Mouse (Mus musculus) embryonic facial prominence, embryonic 10.5 days (tissue): ENCODE measurements at regions not wholly inside any gene's neighbourhood (a gene's known extent, or its start where the extent isn't known, plus 50 kb on each side); places are given as distances from the start of the nearest gene placed in this dataset.

Experiments
- DNase-seq: peaks from one replicate; pipeline ENCODE4 v3.0.0-alpha.2; 2017; ENCODE audit warnings: low spot score
- H3K27ac ChIP-seq: fragments of 300-500 bp; sonication (generic); replicated peaks from 2 replicates; pipeline ENCODE4 v1.5.1; 2016; ENCODE audit warnings: mild to moderate bottlenecking
- H3K27me3 ChIP-seq: fragments of 300-500 bp; sonication (generic); replicated peaks from 2 replicates; pipeline ENCODE4 v1.6.1; 2016; ENCODE audit warnings: low read depth, mild to moderate bottlenecking; ENCODE audit not compliant: poor library complexity, severe bottlenecking
- H3K36me3 ChIP-seq: fragments of 300-500 bp; sonication (generic); replicated peaks from 2 replicates; pipeline ENCODE4 v1.6.1; 2016; ENCODE audit warnings: mild to moderate bottlenecking, moderate library complexity
- H3K4me1 ChIP-seq: fragments of 300-500 bp; sonication (generic); 2 replicates; pipeline ENCODE4 v1.6.1; 2016
- H3K4me3 ChIP-seq: fragments of 300-500 bp; sonication (generic); 2 replicates; pipeline ENCODE4 v1.5.1; 2016; ENCODE audit warnings: mild to moderate bottlenecking, moderate library complexity
- H3K9me3 ChIP-seq: fragments of 300-500 bp; sonication (generic); 2 replicates; pipeline ENCODE4 v1.6.1; 2016; ENCODE audit warnings: mild to moderate bottlenecking
- WGBS: fragments of 180-500 bp; shearing (Covaris S2); methylation state at CpG from one replicate; pipeline ENCODE4 v1.1.7; 2016; 5-methylcytosine and 5-hydroxymethylcytosine counted together

DNA sequence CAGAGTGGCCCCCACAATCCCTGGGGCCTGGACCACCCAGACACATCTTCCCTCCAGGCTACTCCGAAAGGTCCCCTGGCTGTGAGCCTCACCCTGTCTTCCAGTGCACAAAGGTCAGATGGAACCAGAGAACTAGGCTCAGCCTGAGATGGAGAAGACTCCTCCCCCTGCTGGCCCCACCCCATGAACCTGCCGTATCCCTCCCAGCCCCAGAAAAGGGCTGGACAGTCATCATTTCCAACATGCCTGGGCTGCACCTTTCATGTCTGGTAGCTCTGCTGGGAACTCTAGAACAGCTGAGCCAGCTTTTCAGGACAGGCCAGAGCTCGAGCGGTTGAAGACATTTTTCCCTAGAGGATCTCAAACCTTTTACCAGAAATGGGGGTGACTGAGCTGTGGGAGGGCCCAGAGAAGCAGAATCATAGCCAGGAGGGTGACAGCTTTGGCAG lies 77.8 kb downstream of the Zfp36l1 start:
- no peak for DNase-seq
- peak overlapping the region; percentile 41; the same call in 1 of the 2 replicates for H3K27ac ChIP-seq
- 60% methylated on average over 4 of the region's 4 CpGs for WGBS
- no peaks in the 10 kb centered on the region for H3K27me3 ChIP-seq
- H3K4me3 ChIP-seq = no peak overlapping the region
- H3K4me1 ChIP-seq = peaks cover 25% of the 10 kb centered on the region
- no peaks in the 10 kb centered on the region for H3K9me3 ChIP-seq
- H3K36me3 ChIP-seq = no peaks in the 10 kb centered on the region

- Histone ChIP-seq H3K36me3 (no peaks in the 10 kb centered on the region), H3K4me3 (no peak overlapping the region), H3K4me1 (peaks cover 21% of the 10 kb centered on the region), H3K27me3 (no peaks in the 10 kb centered on the region), H3K27ac (no peak overlapping the region), H3K9me3 (no peaks in the 10 kb centered on the region)
- WGBS = 90% methylated on average over 5 of the region's 5 CpGs
- DNase-seq = no peak
Observed at GRCm38 (mm10) chr12:80034100-80034499, 78.7 kb downstream of the Zfp36l1 start.

GRCm38 (mm10) chr12:80032520-80032919 lies 80.3 kb downstream of the Zfp36l1 start:
- peak; percentile 23 for DNase-seq
- H3K9me3 ChIP-seq = 0 out of 2 replicates have a peak, but pooled peaks cover 1% of the 10 kb centered on the region
- 48% methylated on average over 3 of the region's 3 CpGs for WGBS
- H3K4me1 ChIP-seq = peaks cover 21% of the 10 kb centered on the region
- H3K36me3 ChIP-seq = no peaks in the 10 kb centered on the region
- H3K4me3 ChIP-seq = no peak overlapping the region
- H3K27ac ChIP-seq = peak overlapping the region; percentile 40
- H3K27me3 ChIP-seq = no peaks in the 10 kb centered on the region

DNA sequence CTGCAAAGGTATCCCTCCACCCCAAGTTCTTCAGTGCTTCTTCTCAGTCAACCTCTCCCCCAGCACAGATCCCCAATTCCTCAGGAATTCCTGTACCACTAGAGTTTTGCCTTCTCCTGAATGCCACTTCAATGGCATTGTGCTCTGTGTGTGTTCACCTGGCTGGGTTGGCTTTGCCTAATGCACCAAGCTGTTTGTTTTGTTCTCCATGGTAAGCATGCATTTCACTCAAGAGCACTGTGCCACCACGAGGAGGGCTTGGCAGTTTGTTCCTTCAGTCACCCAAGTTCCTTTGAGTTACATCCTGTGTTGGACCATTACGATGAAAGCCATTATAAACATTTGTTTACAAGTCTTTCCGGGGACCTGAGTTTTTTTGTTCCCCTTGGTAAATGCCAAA lies 84.5 kb downstream of the Zfp36l1 start:
- no peak for DNase-seq
- H3K4me1 ChIP-seq = peaks cover 24% of the 10 kb centered on the region
- 0 out of 2 replicates have a peak, but pooled peaks cover 5% of the 10 kb centered on the region for H3K27me3 ChIP-seq
- no peak overlapping the region for H3K4me3 ChIP-seq
- H3K27ac ChIP-seq = no peak overlapping the region; the same call in 1 of the 2 replicates
- 84% methylated on average over 3 of the region's 3 CpGs for WGBS
- H3K9me3 ChIP-seq = 0 out of 2 replicates have a peak, but pooled peaks cover 5% of the 10 kb centered on the region
- H3K36me3 ChIP-seq = no peaks in the 10 kb centered on the region

DNA sequence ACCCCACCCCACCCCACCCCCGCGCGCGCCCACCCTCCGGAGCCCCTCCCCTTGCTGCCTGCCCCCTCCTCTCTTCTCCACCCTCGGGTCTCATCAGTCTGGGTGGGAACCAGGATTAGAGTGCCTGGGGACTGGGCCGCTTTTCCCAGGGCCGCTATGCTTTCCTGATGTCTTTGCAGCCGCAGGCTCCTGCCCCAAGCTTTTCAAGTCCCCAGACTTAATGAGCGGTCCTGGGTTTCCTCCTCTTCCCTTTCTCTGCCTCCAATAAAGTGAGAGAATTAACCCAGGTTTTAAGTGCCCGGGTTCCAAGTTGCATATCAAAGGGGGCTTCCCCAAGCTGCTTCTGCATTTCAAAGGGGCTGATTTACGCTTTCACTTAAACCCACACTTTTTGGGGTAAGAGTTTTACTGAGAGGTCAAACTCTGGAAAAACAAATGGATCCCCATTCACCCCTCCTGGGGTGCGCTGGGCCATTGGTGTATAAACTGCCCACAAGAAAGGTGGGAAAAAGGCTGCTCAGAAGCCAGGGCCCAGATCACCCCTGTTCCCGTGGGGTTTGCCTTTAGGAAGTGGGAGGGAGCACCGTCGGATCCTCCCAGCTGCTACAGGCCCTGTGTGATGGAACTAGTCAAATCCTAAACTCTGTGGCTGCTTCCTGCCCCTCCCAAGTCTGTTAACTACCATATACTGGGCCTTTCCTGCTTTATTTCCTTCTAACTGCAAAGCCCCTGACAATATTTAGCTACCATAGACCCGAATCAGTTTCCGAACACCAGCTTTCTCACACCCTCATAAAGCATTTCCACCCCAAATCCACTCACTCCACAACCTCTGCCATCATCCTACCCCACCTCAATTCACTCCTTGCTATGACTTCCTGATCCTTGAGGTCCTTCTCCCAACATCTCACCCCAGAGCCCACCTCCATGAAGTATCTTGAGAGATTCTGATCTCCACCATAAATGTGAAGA lies 89.4 kb downstream of the Zfp36l1 start:
- DNase-seq = peak; percentile 47
- H3K4me3 ChIP-seq = peak overlapping the region; percentile 47

DNA sequence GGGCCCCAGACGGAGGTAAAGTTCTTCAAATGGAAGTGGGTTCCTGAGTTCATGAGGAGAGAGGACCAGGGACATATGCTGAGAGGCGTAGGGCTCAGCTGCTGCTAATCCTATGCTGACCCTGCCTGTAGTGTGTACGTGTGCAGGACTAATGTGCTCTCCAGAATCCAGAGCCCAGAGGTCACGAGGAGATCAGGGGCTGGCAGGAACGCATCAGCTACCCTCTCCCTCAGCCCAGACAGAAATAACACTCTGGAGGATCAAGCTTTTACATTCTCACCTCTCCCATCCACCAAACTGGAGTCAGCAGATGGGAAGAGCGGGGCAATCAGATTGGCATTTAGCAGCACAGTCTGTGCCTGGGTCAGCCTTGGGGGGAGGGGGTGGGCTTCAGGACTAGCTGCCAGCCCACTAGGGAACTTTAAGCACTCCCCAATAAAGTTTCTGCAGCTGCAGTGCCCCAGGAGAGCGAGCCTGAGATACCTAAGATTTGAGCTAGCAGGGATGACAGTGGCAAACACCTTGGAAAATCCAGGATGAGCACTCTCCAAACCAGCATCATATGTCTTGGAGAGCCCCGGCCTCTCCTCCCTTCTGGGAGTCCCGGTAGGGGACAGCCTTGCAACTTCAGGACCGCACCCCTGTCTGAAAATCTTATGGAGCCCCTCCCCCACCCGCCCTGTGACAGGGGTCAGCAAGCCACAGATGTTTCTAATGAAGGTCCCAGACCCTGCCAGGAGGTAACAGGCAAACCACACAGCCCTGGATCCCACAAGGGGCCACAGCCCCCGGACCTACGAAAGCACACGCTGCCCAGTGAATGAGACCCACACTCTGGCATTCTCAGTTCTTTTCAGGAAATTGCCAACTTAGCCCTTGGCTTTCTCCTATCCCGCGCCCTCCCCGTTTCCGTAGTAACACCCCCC lies 90.4 kb downstream of the Zfp36l1 start:
- peaks cover 64% of the 10 kb centered on the region for H3K4me1 ChIP-seq
- H3K9me3 ChIP-seq = 0 out of 2 replicates have a peak, but pooled peaks cover 3% of the 10 kb centered on the region
- 0 out of 2 replicates have a peak, but pooled peaks cover 5% of the 10 kb centered on the region for H3K27me3 ChIP-seq
- peak overlapping the region; percentile 87 for H3K27ac ChIP-seq
- DNase-seq = peak; percentile 89
- peak overlapping the region; percentile 47 for H3K4me3 ChIP-seq
- WGBS = 3% methylated on average over 18 of the region's 18 CpGs
- no peaks in the 10 kb centered on the region for H3K36me3 ChIP-seq

More for the DNA sequence above, 89.4 kb downstream of the Zfp36l1 start:
- Histone ChIP-seq H3K36me3 (no peaks in the 10 kb centered on the region), H3K9me3 (0 out of 2 replicates have a peak, but pooled peaks cover 5% of the 10 kb centered on the region), H3K27me3 (0 out of 2 replicates have a peak, but pooled peaks cover 5% of the 10 kb centered on the region), H3K4me1 (peaks cover 55% of the 10 kb centered on the region), H3K27ac (peak overlapping the region; percentile 87)
- 9% methylated on average over 18 of the region's 18 CpGs for WGBS

GRCm38 (mm10) chr12:80021030-80021473 lies 91.8 kb downstream of the Zfp36l1 start:
- Histone ChIP-seq H3K27ac (peak overlapping the region; percentile 87), H3K27me3 (no peaks in the 10 kb centered on the region), H3K36me3 (no peaks in the 10 kb centered on the region), H3K9me3 (no peaks in the 10 kb centered on the region), H3K4me1 (peaks cover 67% of the 10 kb centered on the region), H3K4me3 (peak overlapping the region; percentile 47; the same call in 1 of the 2 replicates)
- WGBS = 6% methylated on average over 6 of the region's 6 CpGs
- DNase-seq = peak; percentile 76

DNA sequence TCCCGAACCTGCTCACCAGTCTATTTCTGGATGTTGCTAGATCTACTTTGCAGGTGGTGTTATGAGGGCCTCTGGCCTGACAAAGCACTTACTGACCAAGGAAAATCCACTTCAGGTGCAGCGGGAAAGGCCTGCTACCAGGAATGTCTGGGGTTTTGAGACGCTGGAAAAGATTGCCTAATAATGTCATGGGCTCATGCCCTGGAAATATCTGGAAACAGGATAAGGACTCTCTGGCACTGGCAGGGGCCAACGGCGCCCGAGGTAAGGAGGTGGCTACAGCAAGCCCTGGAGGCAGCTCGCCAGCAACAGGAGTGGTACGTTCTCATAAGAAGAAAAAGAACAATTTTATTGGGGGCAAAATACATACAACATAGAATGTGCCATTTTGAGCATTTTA lies 94.7 kb downstream of the Zfp36l1 start:
- no peaks in the 10 kb centered on the region for H3K27me3 ChIP-seq
- no peak for DNase-seq
- 87% methylated on average over 8 of the region's 8 CpGs for WGBS
- peak overlapping the region; percentile 76 for H3K27ac ChIP-seq
- H3K36me3 ChIP-seq = no peaks in the 10 kb centered on the region
- no peaks in the 10 kb centered on the region for H3K9me3 ChIP-seq
- H3K4me1 ChIP-seq = peaks cover 69% of the 10 kb centered on the region
- no peak overlapping the region for H3K4me3 ChIP-seq

GRCm38 (mm10) chr12:80017376-80017929 lies 95.4 kb downstream of the Zfp36l1 start:
- no peaks in the 10 kb centered on the region for H3K9me3 ChIP-seq
- peak overlapping the region; percentile 76 for H3K27ac ChIP-seq
- H3K36me3 ChIP-seq = no peaks in the 10 kb centered on the region
- WGBS = 85% methylated on average over 8 of the region's 8 CpGs
- no peak for DNase-seq
- H3K4me3 ChIP-seq = no peak overlapping the region
- peaks cover 65% of the 10 kb centered on the region for H3K4me1 ChIP-seq
- H3K27me3 ChIP-seq = no peaks in the 10 kb centered on the region

- WGBS = 86% methylated on average over 1 of the region's 1 CpGs
- 0 out of 2 replicates have a peak overlapping the region, but pooled peaks have one; percentile 19 for H3K27ac ChIP-seq
- H3K4me3 ChIP-seq = no peak overlapping the region
- DNase-seq = no peak
- peaks cover 50% of the 10 kb centered on the region for H3K4me1 ChIP-seq
- no peaks in the 10 kb centered on the region for H3K27me3 ChIP-seq
- no peaks in the 10 kb centered on the region for H3K36me3 ChIP-seq
- H3K9me3 ChIP-seq = no peaks in the 10 kb centered on the region
Observed at GRCm38 (mm10) chr12:80015938-80016337, 96.9 kb downstream of the Zfp36l1 start.

- H3K4me3 ChIP-seq = no peak overlapping the region
- no peaks in the 10 kb centered on the region for H3K27me3 ChIP-seq
- WGBS = 75% methylated on average over 7 of the region's 7 CpGs
- DNase-seq = no peak
- H3K9me3 ChIP-seq = no peaks in the 10 kb centered on the region
- peak overlapping the region; percentile 77 for H3K27ac ChIP-seq
- peaks cover 37% of the 10 kb centered on the region for H3K4me1 ChIP-seq
- H3K36me3 ChIP-seq = no peaks in the 10 kb centered on the region
Observed at GRCm38 (mm10) chr12:80014598-80014983, 98.2 kb downstream of the Zfp36l1 start.
